Mouse (Mus musculus) kidney, postnatal 10 days (tissue): ENCODE measurements around the gene Nop9.

Experiments
- DNase-seq: peaks from one replicate; pipeline ENCODE4 v3.0.0; 2021; ENCODE audit warnings: mixed read lengths

The Nop9 gene

DNA sequence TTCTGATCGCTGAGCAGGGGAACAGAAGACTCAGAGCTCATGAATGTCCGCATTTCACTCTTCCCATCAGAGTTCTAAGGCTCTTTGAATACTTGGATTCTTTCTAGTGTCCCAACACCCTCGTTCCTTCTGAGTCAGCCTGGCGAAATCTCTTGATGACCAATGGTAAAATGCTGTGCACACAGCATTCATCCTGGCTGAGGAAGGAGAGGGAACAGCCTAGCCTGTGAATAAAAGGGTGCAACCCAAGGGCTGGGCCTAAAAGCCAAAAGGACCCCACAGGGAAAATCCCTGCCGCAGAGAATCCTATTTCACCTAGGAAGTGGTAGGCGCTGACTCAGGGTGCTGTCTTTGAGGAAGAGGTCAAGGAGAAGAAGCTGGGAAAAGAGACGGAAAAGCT lies 15.4 kb upstream of the Nop9 start:
- no peak for DNase-seq

DNA sequence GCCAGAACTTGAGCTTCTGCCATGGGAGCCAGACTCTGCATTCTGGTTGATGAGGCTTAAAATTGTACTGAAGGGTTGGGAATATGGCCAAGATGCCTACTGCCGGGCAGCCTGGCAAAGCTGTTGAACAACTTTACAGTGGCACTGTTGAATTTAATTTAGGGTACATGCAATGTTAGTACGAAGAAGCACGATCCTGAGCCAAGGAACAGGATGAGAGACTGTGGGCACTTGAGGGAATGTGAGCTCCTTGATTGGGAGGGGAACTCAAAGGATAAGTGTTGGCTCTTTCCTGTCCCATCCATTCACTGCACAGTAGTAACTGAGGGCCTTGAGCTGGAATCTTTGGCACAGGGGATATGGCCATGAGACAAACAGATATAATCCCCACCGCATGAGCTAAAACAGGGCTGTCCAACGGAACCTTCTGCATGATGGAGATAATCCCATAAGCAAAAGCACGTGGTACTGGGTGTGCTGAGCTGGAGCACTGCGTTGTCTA lies 14.9 kb upstream of the Nop9 start:
- DNase-seq: no peak

DNA sequence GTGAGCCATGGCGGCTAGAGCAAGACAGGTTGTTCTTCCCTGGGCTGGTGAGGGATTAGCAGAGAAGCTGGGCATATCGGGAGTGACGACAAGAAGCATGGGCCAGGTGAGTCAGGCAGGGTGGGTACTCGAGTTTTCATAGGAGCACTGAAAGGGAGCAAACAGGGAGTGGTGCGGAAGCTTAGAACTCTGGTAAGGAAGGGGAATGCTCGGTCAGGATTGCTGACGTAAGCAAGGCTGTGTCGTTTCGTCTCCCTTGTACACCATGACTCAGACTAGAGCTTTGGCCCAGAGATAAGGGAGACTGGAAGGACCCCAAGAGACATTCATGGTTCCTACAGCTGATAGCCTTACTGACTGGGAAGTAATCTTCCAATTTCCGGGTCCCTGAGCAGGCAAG lies 11.6 kb upstream of the Nop9 start:
- no peak for DNase-seq

DNA sequence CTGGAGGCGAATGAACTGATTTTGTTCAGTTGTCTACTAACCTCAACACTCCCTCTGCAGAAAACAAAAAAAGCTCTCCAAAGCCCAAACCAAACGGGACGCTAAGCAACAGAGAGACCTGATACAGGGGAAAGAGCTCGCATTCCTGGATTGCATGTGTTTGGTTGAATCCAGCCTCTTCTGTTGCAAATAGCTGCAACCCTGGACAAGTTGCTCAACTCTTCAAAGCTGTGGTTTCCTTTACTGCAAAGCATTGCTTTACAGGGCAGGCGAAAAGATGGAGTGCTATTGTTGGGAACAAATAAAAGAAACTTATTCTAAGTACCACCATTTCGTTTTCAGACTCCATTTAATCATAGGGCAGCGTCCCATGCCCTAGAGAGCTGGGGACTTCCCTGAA lies 10.6 kb upstream of the Nop9 start:
- DNase-seq: no peak

DNA sequence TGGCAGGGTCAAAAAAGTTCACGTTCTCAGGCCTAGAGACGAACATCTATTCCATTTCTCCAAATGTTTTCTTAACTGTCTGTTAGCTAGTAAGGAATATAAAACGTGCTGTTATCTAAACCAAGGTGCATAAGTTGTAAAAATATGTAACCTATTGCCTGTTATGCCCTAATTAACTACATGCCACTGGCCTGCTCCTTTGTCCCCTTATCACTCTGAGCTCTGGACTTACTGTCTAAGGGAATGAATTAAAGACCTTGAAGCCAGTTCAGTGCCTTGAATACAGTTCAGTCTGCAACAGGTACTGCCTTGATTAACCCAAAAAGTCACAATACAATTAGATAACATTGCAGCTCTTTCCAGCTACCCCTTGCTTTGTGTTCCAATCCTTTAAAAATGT lies 10.2 kb upstream of the Nop9 start:
- DNase-seq: no peak

DNA sequence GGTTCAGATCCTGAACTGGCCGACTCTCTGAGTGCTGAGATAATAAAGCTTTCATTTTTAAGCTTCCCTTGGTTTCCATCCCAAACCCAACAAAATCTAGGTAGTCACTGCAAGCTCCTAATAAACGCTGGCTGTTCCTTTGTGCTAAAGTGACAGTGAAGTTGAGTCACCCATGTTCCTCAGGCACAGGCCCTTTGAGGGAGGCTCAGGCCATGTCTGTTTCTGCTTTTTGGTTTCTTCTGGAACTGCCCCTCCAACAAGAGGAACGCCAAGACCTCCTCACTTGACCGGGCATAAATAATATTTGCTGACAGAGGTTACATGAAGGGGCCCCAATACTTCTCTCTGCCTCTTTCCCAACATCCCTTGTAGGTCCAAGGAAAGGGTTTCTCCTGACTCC lies 9.7 kb upstream of the Nop9 start:
- no peak for DNase-seq

DNA sequence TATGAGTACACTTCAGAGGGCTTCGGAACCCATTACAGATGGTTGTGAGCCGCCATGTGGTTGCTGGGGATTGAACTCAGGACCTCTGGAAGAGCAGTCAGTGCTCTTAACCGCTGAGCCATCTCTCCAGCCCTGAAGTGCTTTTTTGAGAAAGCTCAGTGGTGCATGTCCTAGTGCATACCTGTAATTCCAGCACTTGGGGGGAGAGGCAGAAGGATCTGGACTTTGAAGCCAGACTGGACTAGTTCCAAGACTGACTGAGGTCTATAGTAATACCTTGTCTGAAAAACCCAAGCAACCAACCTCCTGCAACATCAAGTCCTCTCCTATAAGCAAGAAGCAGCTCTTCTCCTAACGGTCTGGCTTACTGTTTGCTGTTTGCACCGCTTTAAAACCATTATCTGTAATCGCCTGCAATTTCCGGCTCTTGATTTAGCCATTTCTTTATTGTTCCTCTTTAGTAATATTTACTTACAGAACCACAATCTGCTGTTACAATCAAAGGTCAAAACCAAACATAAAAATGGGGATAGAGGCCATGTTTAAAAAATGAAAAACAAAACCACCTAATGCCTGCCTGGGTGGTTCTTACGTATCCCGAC lies 8.3 kb upstream of the Nop9 start:
- peak; percentile 48 for DNase-seq

DNA sequence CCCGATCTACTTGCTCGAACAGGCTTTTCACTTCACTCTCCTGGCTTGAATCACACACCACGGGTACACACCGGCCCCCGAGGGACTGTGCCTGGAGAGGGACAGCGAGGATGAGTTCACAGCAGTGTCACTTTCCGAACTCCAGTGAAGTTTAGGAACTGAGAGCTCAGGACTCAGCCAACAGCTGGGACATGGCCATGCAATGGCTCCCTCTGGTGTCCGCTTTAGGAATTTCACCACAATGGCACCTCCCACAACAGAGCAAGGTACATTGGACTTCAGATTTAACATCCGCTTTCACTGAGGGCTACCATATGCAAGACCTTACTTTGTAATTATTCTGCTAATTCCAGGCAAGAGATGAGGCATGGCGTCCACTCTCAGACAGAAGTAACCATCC lies 1.8 kb upstream of the Nop9 start:
- peak; percentile 93 for DNase-seq

DNA sequence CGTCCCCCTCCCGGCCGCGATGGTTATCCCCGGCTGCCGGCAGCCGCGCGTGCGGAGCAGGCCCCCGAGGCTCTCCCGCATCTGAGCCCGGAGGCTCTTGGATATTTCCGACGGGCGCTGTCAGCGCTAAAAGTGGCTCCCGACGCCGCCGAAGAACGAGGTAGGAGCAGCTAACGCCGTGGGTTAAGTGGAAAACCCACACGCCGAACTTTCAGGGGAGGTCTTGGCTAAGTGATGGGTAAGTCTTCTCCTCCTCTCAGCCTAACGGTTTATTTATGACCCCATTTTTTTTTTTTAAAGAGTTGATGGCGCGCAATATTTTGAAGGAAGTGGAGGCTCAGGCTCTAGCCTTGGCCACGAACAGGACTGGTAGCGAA lies 356 bp downstream of the Nop9 start:
- DNase-seq: no peak

DNA sequence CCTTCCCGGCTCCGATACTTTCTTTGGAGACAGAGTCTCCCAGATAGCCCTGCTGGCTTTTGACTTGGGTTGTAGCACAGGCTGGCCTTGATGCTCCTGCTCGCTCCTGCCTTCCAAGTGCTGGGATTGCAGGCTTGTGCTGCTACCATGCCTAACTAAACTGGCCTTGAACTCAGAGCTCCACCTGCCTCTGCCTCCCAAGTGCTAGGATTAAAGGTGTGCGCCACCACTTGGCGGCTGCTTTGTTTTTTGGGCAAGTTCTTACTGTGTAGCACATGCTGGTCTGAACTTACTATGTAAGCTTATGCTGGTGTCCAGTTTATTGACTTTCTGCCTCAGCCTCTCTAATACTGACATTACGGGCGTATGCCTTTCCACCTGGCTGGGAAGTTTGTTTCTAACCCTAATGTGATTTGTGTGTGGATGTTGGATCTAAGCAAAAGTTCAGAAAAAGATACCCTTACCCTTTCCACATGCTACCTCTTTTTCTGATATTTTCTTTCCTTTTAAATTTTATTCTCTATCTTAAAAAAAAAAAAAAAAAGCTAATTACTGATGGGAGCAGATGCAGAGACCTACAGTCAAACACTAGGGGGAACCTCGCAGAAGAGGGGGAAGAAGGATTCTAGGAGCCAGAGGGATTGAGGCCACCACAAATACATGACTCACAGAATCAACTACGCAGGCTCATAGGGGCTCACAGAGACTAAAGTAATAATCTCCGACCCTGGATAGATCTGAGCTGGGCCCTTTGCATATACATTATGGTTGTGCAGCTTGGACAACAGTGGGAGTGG lies 1.8 kb downstream of the Nop9 start:
- no peak for DNase-seq

DNA sequence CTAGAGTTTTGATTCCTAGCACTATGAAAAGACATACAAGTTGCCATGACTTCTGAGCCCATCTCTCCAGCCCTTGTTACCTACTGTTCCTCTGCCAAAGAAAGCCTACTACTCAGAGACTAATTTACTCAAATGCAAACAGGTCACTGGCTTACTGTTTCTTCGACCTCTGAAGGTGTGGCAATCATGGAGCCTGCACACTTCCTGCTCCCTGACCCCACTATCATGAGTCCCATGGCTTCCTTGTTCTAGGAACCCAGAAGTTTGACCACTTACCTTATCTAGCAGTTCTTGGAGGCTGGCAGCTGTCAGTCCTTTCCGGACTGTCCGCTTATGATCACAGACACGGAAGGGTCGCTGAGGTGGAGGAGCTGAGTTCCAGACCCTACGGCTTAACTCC lies 12.1 kb downstream of the Nop9 start:
- DNase-seq: no peak

DNA sequence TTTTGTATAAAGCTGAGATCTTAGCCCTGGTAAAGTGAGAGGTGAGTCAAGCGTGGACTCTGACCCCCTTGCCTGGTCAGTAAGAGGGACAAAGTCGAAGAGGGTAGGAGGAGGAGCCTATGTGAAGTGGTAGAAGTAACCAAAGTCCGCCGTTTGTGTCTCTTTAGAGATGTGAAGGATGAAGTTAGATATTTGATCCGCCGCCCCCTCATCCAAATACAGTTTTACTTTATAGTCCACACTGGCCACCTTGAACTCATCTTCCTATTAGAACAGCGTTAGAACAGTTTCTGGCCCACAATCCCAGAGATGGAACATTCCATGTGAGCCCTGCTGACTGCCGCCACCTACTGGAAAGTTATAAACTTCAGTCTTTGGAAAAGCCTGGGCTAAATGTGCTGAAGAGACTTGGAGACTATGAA lies 12.9 kb downstream of the Nop9 start, which contains the start of gene Cideb:
Cideb (minus strand) TSS at position 96 of the 422 bp plus-strand sequence.
- peak; percentile 69 for DNase-seq

DNA sequence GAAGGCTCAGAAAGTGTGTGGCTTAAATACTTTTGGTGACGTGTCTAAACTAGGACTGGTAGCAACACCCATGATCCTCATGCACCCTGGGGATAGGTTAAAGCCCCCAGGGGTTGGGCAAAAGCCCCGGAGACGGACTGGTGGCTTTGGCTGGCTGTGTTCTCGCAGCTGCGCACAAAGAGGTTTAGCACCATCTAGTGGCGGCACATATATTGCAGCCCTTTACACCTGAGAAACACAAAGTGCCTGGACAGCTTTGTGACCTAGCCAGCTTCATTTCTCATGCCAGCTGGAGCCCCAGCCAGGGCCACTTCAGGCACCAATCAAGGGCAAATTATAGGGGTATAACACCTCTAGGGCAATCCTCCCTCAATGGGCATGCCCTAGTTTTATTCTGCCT lies 14.7 kb downstream of the Nop9 start:
- peak; percentile 94 for DNase-seq

DNA sequence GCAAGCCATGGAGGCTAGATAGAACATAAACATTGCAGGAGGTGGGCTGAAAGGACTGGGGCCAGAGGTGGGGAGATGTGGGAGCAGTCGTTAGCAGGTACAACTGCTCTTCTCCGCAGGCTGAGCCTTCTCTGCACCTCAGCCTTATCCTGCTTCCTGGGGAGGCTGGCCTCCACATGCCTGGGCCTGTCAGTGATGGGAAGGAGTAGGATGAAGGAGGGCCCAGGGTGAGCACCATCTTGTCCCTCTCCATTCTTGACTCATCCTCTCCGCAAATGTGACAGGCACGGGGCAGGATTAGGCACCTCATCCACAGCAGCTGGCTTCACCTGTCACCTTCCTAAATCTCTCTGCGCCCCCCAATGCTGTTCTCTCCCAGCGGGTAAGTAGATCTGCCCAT lies 15.7 kb downstream of the Nop9 start, which contains the start of gene Ltb4r2:
Ltb4r2 (plus strand) TSS at position 266 of the 400 bp plus-strand sequence.
- DNase-seq: no peak

DNA sequence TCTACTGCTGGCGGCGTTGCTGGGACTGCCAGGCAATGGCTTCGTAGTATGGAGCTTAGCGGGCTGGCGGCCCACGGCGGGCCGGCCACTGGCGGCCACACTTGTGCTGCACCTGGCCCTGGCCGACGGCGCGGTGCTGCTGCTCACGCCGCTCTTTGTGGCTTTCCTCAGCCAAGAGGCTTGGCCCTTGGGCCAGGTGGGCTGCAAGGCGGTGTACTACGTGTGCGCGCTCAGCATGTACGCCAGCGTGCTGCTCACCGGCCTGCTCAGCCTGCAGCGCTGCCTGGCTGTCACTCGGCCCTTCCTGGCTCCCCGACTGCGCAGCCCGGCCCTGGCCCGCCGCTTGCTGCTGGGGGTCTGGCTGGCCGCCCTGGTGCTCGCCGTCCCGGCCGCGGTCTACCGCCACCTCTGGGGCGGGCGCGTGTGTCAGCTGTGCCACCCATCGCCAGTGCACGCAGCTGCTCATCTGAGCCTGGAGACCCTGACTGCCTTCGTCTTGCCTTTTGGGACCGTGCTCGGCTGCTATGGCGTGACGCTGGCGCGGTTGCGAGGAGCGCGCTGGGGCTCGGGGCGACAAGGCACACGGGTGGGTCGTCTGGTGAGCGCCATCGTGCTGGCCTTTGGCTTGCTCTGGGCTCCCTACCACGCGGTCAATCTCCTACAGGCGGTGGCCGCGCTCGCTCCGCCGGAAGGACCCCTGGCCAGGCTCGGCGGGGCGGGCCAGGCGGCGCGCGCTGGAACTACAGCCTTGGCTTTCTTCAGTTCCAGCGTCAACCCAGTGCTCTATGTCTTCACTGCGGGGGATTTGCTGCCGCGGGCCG lies 16.7 kb downstream of the Nop9 start:
- DNase-seq: peak; percentile 78

DNA sequence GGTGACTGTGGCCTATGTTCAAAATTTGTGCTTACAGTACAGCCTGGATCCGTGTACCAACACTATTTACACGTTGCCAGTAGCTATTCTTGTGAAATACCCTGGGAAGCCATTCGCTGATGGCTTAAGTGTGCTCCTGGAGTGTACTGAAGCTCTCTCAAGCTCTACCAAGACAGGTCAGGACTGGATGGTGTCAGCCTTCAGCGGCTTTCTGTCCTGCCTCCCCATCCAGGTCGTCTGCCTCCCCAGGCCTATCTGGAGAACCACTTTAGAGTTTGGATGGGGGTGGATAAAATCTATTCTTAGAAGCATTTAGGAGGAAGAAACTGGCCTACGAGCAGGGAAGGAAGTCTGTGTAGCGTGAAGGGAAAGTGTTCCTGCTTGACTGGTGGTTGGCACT lies 17.7 kb downstream of the Nop9 start:
- no peak for DNase-seq

DNA sequence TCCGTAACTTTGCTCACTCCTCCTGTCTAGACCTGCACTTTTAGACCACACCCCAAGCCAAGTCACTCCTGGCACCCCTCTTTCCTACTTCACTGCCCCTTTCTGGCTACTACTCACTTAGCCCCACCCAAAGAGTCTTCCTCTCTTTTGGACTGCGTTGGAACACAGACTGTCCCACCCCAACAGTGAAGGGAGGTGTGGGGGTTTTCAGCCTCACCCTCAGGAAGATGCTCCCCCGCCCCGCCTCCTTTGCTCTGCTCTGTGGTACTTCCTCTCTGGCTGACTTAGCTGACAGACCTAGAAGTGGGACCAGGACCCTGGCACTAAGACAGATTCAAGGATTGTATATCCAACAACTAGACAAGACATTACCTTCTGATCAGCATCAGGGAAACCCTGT lies 20.2 kb downstream of the Nop9 start, which contains the start of gene Ltb4r1:
Ltb4r1 (plus strand) TSS at position 267 of the 400 bp plus-strand sequence.
- no peak for DNase-seq

DNA sequence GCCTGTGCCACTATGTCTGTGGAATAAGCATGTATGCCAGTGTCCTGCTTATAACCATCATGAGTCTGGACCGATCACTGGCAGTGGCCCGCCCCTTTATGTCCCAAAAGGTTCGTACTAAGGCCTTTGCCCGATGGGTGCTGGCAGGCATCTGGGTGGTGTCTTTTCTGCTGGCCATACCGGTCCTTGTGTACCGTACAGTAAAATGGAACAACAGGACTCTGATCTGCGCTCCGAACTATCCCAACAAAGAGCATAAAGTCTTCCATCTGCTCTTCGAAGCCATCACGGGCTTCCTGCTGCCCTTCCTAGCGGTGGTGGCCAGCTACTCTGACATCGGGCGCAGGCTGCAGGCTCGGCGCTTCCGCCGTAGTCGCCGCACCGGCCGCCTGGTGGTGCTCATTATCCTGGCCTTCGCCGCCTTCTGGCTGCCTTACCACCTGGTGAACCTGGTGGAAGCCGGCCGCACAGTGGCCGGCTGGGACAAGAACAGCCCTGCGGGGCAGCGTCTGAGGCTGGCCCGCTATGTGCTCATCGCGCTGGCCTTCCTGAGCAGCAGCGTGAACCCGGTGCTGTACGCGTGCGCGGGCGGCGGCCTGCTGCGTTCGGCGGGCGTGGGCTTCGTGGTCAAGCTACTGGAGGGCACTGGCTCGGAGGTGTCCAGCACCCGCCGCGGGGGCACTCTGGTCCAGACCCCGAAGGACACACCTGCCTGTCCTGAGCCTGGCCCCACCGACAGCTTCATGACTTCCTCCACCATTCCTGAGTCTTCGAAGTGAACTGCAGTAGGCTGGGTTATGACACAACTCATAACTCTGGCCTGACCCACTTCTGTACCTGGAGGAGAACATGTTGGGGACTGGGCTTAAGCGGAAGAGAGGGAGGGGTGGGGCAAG lies 22.3 kb downstream of the Nop9 start:
- DNase-seq: peak; percentile 82

DNA sequence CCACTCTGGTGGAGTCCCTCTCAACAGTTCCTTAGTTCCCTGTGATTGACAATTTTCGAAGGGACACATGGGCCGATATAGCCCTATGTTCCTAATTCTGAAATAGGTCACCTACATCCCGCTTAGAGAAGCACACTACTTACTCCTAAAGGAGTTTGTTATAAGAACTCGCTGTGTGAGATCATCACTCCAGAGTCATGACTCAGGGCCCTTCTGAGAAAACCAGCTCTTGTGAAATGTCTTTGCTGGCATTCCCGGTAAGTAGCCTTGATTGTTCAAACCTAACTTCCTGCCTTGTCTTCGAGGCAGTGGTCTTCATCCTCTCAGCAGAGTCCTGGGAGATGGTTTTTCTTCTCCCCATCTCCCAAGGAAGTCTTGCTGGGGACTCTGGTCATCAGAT lies 23.1 kb downstream of the Nop9 start:
- no peak for DNase-seq

DNA sequence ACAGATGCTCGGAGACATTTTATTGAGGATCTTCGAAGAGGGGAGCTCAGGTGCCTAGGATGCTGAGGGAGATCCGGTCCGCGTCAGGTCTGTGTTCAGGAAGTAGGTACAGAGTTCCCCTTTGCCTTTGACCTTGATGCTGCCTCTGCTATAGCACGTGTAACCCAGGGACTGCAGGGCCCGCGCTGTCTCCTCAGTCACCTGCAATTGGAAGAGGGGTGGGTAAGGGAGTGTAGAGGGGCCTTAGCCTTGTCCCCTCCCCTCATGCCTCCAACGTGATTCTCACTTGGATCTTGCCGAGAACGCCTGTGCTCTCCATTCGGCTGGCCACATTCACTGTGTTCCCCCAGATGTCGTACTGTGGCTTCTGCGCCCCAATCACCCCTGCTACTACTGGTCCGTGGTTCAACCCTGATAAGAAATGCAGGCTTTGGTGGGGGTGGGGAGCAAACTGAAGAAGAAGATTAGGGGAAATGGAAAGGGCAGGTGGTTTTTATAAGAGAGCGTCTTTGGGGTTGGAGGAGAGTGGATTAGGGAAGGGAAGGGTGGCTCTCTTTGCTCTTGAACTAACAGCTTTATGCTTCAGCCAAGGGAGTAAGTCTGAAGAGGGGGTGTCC lies 23.7 kb downstream of the Nop9 start:
- no peak for DNase-seq

DNA sequence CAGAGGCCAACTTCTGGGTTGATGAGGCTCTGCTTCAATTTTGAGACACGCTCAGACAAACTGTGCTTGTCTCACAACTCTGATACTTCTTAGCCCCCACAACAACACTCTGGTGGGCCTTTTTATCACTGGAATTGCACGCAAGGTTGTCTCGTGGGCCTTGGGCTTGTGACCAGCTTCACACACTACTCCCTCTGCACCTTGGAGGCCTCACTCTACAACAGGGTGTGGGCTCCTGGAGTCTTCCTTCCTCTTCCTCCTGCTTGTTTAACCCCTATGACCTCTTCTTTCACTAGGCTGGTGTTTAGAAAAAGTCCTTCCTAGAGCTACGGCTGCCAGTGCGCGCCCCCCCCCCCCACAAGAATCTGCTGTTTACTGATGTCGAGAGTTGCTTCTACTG lies 31.2 kb downstream of the Nop9 start:
- DNase-seq: no peak

DNA sequence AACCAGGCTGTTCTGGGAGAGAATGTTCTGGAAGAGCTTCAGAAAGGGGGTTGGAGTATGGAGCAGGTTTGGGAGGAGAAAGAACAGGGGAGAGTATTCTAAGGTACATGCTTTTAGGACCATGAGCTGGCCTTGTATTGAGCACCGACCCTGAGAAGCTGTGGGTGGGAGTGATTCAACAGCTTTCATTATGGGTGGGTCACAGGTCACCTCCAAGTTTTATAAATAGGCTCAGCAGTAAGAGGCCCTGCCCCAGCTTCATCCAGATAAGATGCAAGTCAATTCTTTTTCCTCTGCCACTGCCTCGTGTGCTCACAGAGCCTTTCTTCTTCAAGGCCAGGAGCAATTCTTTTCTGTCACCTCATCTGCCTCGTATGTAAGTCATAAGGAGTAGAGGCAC lies 31.7 kb downstream of the Nop9 start:
- DNase-seq: no peak
